Comparison of ENCODE assay signal across 12 mouse cellular contexts in the genomic region with DNA sequence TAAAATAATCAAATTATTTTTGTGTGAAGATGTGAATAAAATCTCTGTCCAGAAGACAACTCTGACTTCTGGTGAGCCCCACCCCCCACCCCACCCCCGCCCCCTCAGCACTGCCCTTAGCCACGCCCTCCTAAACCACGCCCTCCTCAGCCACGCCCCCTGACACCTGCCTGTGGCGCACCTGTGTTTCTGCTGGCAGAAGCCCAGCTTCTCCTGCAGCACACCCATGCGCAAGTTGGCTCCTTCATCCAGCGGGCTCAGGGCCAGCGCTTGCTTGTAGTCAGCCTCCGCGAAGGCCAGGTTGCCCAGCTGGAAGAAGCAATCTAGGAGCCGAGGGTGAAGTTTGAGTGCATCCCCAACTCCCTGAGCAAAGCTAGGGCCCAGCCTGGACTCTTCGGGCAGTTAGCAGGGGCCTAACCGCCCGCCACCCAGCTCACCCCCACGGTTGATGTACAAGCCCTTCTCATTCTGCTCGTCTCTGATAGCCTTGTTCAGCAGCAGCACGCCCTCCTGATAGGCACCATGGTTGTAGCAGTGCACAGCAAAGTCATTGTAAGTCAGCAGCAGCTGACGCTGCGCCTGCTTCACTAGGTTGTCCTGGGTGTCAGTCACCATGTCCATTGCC. TPM values are rescaled to one million over a fixed set of nuclear protein-coding genes. Genes with fewer than 3 reads are reported as not detected.
DNase-seq lines count a peak whose midpoint lies in the region; ATAC-seq lines count a peak whose summit lies in the region.
"Had no signal": no experiment of that assay in that cellular context is flagged by ENCODE, and none has a peak within 500 bp of the region (broad histone marks: within the 10 kb centered on the region; RNA-seq: fewer than 3 reads in every experiment).

No protein-coding gene starts in this region.

- DNase-seq in ovary, postnatal 36 days (ENCODE audit: low spot score), result peak; percentile 52
- no peak for DNase-seq in ovary, adult 18-20 months (ENCODE audit: low spot score)
- DNase-seq in cerebellum, postnatal 10 days, result peak; percentile 89 to 91
- DNase-seq in kidney, postnatal 4 days, result peak; percentile 66 to 71
- DNase-seq in lung, postnatal 36 days, result peak; percentile 82
- no peak for DNase-seq in left cerebral cortex, adult 8-10 months (ENCODE audit: low spot score in 2 of 2)

- no peak for ATAC-seq in inflammation-experienced regulatory T-cells, adult 6 months
- no peak for ATAC-seq in activated CD4-positive, CD25-positive, alpha-beta regulatory T cell, adult 4 months
- ATAC-seq: Patski had no signal

RNA-seq across cellular contexts. Expression of a gene that starts 6.7 kb away (rescaled TPM):
- polyA plus RNA-seq in inflammation-experienced regulatory T-cells, adult 6 months (2017; shearing (Covaris generic)), result 1 to 10 TPM in 1 of 3 experiments, under 1 TPM in 2; 0.55 to 1.8 (median 0.95) TPM
- under 1 TPM; 0.61 to 0.65 TPM for polyA plus RNA-seq in activated CD4-positive, CD25-positive, alpha-beta regulatory T cell, adult 4 months (2017; shearing (Covaris generic))
- total RNA-seq in left cerebral cortex, adult 8-10 months (2022), result under 1 TPM; 0.18 to 0.81 (median 0.53) TPM
- total RNA-seq: common myeloid progenitor, adult 5-6 weeks had no signal

RNA-seq across cellular contexts. Expression of a gene that starts 6.8 kb away (rescaled TPM):
- polyA plus RNA-seq in inflammation-experienced regulatory T-cells, adult 6 months (2017; shearing (Covaris generic)), result 1 to 10 TPM; 6.5 to 9.3 (median 8.1) TPM
- 1 to 10 TPM; 4.9 to 6.3 TPM for polyA plus RNA-seq in activated CD4-positive, CD25-positive, alpha-beta regulatory T cell, adult 4 months (2017; shearing (Covaris generic))
- total RNA-seq in left cerebral cortex, adult 8-10 months (2022), result 1 to 10 TPM; 6.4 to 9.2 (median 7.7) TPM

RNA-seq across cellular contexts. Expression of a gene that starts 11.7 kb away (rescaled TPM):
- polyA plus RNA-seq in inflammation-experienced regulatory T-cells, adult 6 months (2017; shearing (Covaris generic)), result 10 to 100 TPM; 56.4 to 69.0 (median 67.4) TPM
- 10 to 100 TPM; 58.9 to 62.2 TPM for polyA plus RNA-seq in activated CD4-positive, CD25-positive, alpha-beta regulatory T cell, adult 4 months (2017; shearing (Covaris generic))
- 10 to 100 TPM; 27.7 to 32.6 (median 29.9) TPM for total RNA-seq in left cerebral cortex, adult 8-10 months (2022)

RNA-seq across cellular contexts. Expression of a gene that starts 15.5 kb away (rescaled TPM):
- polyA plus RNA-seq in inflammation-experienced regulatory T-cells, adult 6 months (2017; shearing (Covaris generic)), result 1 to 10 TPM in 1 of 3 experiments, under 1 TPM in 1, not detected in 1; 0.53 to 1.3 TPM
- not detected for polyA plus RNA-seq in activated CD4-positive, CD25-positive, alpha-beta regulatory T cell, adult 4 months (2017; shearing (Covaris generic))
- 1 to 10 TPM in 1 of 4 experiments, under 1 TPM in 2, not detected in 1; 0.27 to 1.0 (median 0.66) TPM for total RNA-seq in left cerebral cortex, adult 8-10 months (2022)
- total RNA-seq: common myeloid progenitor, adult 5-6 weeks; liver, adult 2 months had no signal
- polyA plus RNA-seq: liver, adult 2 months had no signal

RNA-seq across cellular contexts. Expression of a gene that starts 28.0 kb away (rescaled TPM):
- 1 to 10 TPM in 2 of 3 experiments, not detected in 1; 1.2 to 1.3 TPM for polyA plus RNA-seq in inflammation-experienced regulatory T-cells, adult 6 months (2017; shearing (Covaris generic))
- polyA plus RNA-seq in activated CD4-positive, CD25-positive, alpha-beta regulatory T cell, adult 4 months (2017; shearing (Covaris generic)), result under 1 TPM in 1 of 2 experiments, not detected in 1; 0.99 TPM
- 1 to 10 TPM; 2.0 to 2.8 (median 2.3) TPM for total RNA-seq in left cerebral cortex, adult 8-10 months (2022)
- total RNA-seq: common myeloid progenitor, adult 5-6 weeks; liver, adult 2 months had no signal
- polyA plus RNA-seq: gonadal fat pad, adult 2 months; liver, adult 2 months; Patski had no signal

Comparison
In these comparisons a context has a peak if more than half of its experiments do, and no peak if none do; other contexts are left out.
1. DNase-seq: peak in ovary, postnatal 36 days (single experiment), cerebellum, postnatal 10 days (2 of 2), kidney, postnatal 4 days (2 of 2) and lung, postnatal 36 days (single experiment); none in ovary, adult 18-20 months (single experiment) and left cerebral cortex, adult 8-10 months (0 of 2).